Mouse (Mus musculus): ENCODE results near the gene S1pr1. TPM values are rescaled to one million over a fixed set of nuclear protein-coding genes. Genes with fewer than 3 reads are reported as not detected.

Gene S1pr1
- polyA plus RNA-seq, 1 experiment from 2014 or later, result 17.6 TPM

- ATAC-seq (ENCODE audit: insufficient number of reproducible peaks, insufficient read depth, low FRiP score, low read depth), result no peak
- 82% methylated on average over 6 of the region's 6 CpGs for WGBS
- H3K27ac ChIP-seq (ENCODE audit: low read length), result no peak overlapping the region
These were observed 5.7 kb downstream of the S1pr1 start for GRCm38 (mm10) chr3:115709118-115709574.

DNA sequence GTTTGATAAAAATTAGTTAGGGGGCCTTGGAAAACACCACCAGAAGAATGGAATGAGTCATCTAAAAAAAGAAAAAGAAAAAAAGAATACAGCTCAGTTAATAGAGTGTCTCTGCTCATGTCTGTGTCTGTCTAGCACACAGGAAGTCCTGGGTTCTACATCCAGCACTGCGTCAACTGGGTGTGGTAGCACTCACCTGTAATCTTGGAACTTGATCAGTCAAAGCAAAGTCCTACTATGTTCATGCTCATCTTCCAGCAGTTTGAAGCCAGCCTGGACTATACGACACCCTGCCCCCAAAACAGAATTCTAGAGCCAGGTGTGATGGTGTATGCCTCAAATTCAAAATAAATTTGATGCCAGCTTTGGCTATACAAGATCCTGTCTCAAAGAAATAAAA, 8.1 kb downstream of the S1pr1 start:
- WGBS, result 89% methylated on average over 2 of the region's 2 CpGs
- H3K27ac ChIP-seq (ENCODE audit: low read length), result no peak overlapping the region
- ATAC-seq (ENCODE audit: insufficient number of reproducible peaks, insufficient read depth, low FRiP score, low read depth), result no peak

More at GRCm38 (mm10) chr3:115709118-115709574, 5.7 kb downstream of the S1pr1 start:
- Histone ChIP-seq H3K4me2 (replicated peaks; ENCODE audit: low read depth, low read length) (no peak overlapping the region), H3K9me3 (ENCODE audit: control insufficient read depth, low read depth, low read length) (no peaks in the 10 kb centered on the region), H3K9ac (replicated peaks; ENCODE audit: low read depth, low read length) (no peak overlapping the region), H3K4me3 (ENCODE audit: low read depth, low read length) (no peak overlapping the region), H3K4me1 (ENCODE audit: control insufficient read depth, insufficient read depth, low read length) (0 out of 2 replicates have a peak, but pooled peaks cover 3% of the 10 kb centered on the region), H3K27me3 (ENCODE audit: control insufficient read depth, insufficient read depth, low read length) (no peaks in the 10 kb centered on the region), H3K36me3 (ENCODE audit: control insufficient read depth, insufficient read depth, low read length) (no peaks in the 10 kb centered on the region)

DNA sequence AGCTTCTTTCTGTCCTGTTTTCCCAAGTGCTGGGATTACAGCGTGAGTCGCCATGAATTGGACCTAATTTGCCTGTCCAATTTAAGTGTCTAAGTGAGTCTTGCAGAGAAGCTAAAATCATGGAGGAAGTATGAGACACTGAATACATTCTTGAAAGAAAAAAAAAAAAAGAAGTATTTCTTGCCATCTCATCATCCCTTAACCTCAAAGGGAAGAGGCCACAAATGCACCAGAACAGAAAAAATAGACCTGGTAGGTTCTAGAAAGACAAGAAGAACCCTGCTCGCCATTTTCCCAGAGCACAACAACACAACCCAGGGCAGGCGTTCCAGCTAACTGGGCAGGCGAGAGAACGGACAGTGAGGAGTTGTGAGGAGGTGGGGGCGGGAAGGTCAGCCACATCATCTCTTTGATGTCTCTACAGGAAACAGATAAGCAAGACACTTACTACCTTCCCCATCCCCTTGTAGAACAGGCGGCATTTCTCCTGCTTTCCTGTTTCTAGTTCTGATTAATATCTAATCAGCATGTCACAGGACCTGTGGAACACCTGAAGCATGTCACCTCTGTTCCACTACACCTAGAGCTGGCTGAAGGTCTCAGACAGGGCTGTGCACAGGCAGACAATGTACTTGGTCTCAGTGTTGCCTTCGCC, 10.5 kb downstream of the S1pr1 start:
- WGBS, result 71% methylated on average over 9 of the region's 9 CpGs
- no peak overlapping the region for H3K4me2 ChIP-seq (replicated peaks; ENCODE audit: low read depth, low read length)
- H3K4me3 ChIP-seq (ENCODE audit: low read depth, low read length), result no peak overlapping the region

More for the DNA sequence above, 8.1 kb downstream of the S1pr1 start:
- no peak overlapping the region for H3K4me3 ChIP-seq (ENCODE audit: low read depth, low read length)
- no peak overlapping the region for H3K4me2 ChIP-seq (replicated peaks; ENCODE audit: low read depth, low read length)
- H3K36me3 ChIP-seq (ENCODE audit: control insufficient read depth, insufficient read depth, low read length), result no peaks in the 10 kb centered on the region
- H3K4me1 ChIP-seq (ENCODE audit: control insufficient read depth, insufficient read depth, low read length), result no peaks in the 10 kb centered on the region
- H3K27me3 ChIP-seq (ENCODE audit: control insufficient read depth, insufficient read depth, low read length), result no peaks in the 10 kb centered on the region
- no peaks in the 10 kb centered on the region for H3K9me3 ChIP-seq (ENCODE audit: control insufficient read depth, low read depth, low read length)
- no peak overlapping the region for H3K9ac ChIP-seq (replicated peaks; ENCODE audit: low read depth, low read length)

GRCm38 (mm10) chr3:115703720-115704119, 11.2 kb downstream of the S1pr1 start:
- H3K9ac ChIP-seq (replicated peaks; ENCODE audit: low read depth, low read length), result no peak overlapping the region
- ATAC-seq (ENCODE audit: insufficient number of reproducible peaks, insufficient read depth, low FRiP score, low read depth), result no peak
- H3K27me3 ChIP-seq (ENCODE audit: control insufficient read depth, insufficient read depth, low read length), result no peaks in the 10 kb centered on the region
- H3K9me3 ChIP-seq (ENCODE audit: control insufficient read depth, low read depth, low read length), result no peaks in the 10 kb centered on the region
- no peak overlapping the region for H3K4me3 ChIP-seq (ENCODE audit: low read depth, low read length)
- no peaks in the 10 kb centered on the region for H3K36me3 ChIP-seq (ENCODE audit: control insufficient read depth, insufficient read depth, low read length)
- no peak overlapping the region for H3K27ac ChIP-seq (ENCODE audit: low read length)
- H3K4me1 ChIP-seq (ENCODE audit: control insufficient read depth, insufficient read depth, low read length), result no peaks in the 10 kb centered on the region
- H3K4me2 ChIP-seq (replicated peaks; ENCODE audit: low read depth, low read length), result no peak overlapping the region
- WGBS, result 96% methylated on average over 8 of the region's 8 CpGs

More for the DNA sequence above, 10.5 kb downstream of the S1pr1 start:
- Histone ChIP-seq H3K36me3 (ENCODE audit: control insufficient read depth, insufficient read depth, low read length) (no peaks in the 10 kb centered on the region), H3K27ac (ENCODE audit: low read length) (no peak overlapping the region), H3K9ac (replicated peaks; ENCODE audit: low read depth, low read length) (no peak overlapping the region), H3K4me1 (ENCODE audit: control insufficient read depth, insufficient read depth, low read length) (no peaks in the 10 kb centered on the region), H3K9me3 (ENCODE audit: control insufficient read depth, low read depth, low read length) (no peaks in the 10 kb centered on the region), H3K27me3 (ENCODE audit: control insufficient read depth, insufficient read depth, low read length) (no peaks in the 10 kb centered on the region)
- no peak for ATAC-seq (ENCODE audit: insufficient number of reproducible peaks, insufficient read depth, low FRiP score, low read depth)

DNA sequence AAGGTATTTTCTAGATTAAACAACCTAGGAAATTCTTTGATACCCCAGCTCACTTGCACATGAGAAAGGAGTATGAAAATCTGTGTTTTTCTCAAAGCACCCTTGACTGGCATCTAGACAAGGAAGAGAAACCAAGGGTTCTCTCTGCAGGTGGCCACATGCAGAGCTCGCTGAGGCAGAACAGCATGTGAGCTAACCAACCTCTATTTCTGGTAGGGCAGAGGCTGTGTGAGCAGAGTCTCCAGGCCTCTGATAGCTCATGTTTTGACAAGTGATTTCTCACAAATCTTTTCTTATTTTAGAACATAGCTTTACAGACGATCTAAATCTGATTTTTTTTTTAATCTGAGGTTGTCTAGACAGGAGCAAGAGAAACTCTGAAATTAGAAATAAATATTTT, 12.8 kb downstream of the S1pr1 start:
- no peak for ATAC-seq (ENCODE audit: insufficient number of reproducible peaks, insufficient read depth, low FRiP score, low read depth)
- Histone ChIP-seq H3K36me3 (ENCODE audit: control insufficient read depth, insufficient read depth, low read length) (no peaks in the 10 kb centered on the region), H3K9me3 (ENCODE audit: control insufficient read depth, low read depth, low read length) (no peaks in the 10 kb centered on the region), H3K27me3 (ENCODE audit: control insufficient read depth, insufficient read depth, low read length) (no peaks in the 10 kb centered on the region), H3K4me2 (replicated peaks; ENCODE audit: low read depth, low read length) (no peak overlapping the region), H3K4me3 (ENCODE audit: low read depth, low read length) (no peak overlapping the region), H3K27ac (ENCODE audit: low read length) (no peak overlapping the region), H3K9ac (replicated peaks; ENCODE audit: low read depth, low read length) (no peak overlapping the region), H3K4me1 (ENCODE audit: control insufficient read depth, insufficient read depth, low read length) (no peaks in the 10 kb centered on the region)
- 66% methylated on average over 2 of the region's 2 CpGs for WGBS

DNA sequence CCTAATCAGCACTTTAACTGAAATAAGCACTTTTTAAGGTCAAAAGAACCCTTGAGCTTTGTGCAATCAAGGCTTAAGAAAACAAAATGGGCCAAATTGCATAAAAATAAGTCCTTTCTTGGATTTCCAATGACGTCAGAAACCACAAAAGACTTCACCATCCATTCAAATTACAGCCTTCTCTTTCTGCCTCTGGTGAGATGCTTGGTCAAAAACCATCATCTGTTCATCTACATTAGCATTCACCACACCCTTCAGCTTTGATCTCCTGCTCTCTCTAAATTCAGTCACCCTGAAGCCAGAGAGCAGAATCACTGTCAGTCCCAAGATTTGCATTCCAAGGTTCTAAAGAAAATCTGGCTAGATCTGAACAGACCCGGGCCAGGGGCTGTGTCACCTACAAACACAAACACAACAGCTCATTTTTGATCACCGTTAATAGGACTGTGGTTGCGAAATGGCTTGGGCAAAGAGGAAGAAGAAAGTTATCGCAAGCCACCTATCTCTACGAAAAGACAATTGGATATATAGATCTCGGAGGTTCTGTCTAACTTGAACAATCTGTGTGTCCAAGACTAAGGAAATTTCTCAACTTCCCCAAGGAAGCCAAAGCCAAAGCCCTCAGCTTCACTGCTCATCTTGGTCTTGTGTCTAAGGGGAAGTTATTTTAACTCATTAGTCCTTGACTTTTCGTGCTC, 19.5 kb downstream of the S1pr1 start:
- H3K36me3 ChIP-seq (ENCODE audit: control insufficient read depth, insufficient read depth, low read length), result no peaks in the 10 kb centered on the region

DNA sequence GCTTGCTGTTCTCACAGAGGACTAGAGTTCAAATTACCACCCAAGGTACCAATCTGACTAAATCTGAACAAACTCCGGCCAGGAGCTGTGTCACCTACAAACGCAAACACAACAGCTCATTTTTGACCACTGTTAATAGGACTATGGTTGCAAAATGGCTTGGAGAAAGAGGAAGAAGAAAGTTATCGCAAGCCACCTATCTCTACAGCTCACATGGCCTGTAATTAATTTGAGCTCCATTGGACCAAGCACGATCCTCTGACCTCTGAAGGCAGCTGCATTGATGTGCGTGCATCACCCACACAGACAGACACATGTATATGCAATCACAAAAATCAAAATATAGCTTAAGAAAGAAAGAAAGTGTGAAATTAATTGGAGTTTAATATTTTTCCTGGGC, 20.7 kb downstream of the S1pr1 start:
- H3K4me3 ChIP-seq (ENCODE audit: low read depth, low read length), result no peak overlapping the region
- H3K4me2 ChIP-seq (replicated peaks; ENCODE audit: low read depth, low read length), result no peak overlapping the region
- no peak overlapping the region for H3K27ac ChIP-seq (ENCODE audit: low read length)
- WGBS, result 86% methylated on average over 5 of the region's 5 CpGs
- H3K4me1 ChIP-seq (ENCODE audit: control insufficient read depth, insufficient read depth, low read length), result no peaks in the 10 kb centered on the region
- no peak overlapping the region for H3K9ac ChIP-seq (replicated peaks; ENCODE audit: low read depth, low read length)
- no peaks in the 10 kb centered on the region for H3K36me3 ChIP-seq (ENCODE audit: control insufficient read depth, insufficient read depth, low read length)
- H3K27me3 ChIP-seq (ENCODE audit: control insufficient read depth, insufficient read depth, low read length), result no peaks in the 10 kb centered on the region
- H3K9me3 ChIP-seq (ENCODE audit: control insufficient read depth, low read depth, low read length), result no peaks in the 10 kb centered on the region
- ATAC-seq (ENCODE audit: insufficient number of reproducible peaks, insufficient read depth, low FRiP score, low read depth), result no peak

More for the DNA sequence above, 19.5 kb downstream of the S1pr1 start:
- H3K9ac ChIP-seq (replicated peaks; ENCODE audit: low read depth, low read length), result no peak overlapping the region
- H3K27ac ChIP-seq (ENCODE audit: low read length), result no peak overlapping the region
- H3K4me1 ChIP-seq (ENCODE audit: control insufficient read depth, insufficient read depth, low read length), result no peaks in the 10 kb centered on the region
- WGBS, result 85% methylated on average over 8 of the region's 8 CpGs
- H3K9me3 ChIP-seq (ENCODE audit: control insufficient read depth, low read depth, low read length), result no peaks in the 10 kb centered on the region
- ATAC-seq (ENCODE audit: insufficient number of reproducible peaks, insufficient read depth, low FRiP score, low read depth), result no peak
- H3K27me3 ChIP-seq (ENCODE audit: control insufficient read depth, insufficient read depth, low read length), result no peaks in the 10 kb centered on the region
- no peak overlapping the region for H3K4me3 ChIP-seq (ENCODE audit: low read depth, low read length)
- H3K4me2 ChIP-seq (replicated peaks; ENCODE audit: low read depth, low read length), result no peak overlapping the region

DNA sequence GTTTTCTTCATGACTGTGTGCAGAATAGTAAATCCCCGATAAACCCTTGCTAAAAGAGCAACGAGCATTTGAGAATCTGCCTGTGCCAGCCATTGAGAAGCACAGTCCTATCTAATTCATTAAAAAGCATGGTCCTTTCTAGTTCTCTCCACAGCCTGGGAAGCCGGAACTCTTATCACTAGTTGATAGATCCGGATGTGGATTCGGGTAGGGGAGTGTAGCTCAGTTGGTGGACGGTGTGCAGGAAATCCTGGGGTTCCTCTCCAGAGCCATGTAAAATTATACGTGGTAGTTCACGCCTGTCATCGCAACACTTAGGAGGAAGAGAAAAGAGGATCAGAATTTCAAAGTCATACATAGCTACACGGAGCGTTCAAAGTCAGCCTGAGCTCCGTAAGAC, 21.5 kb downstream of the S1pr1 start:
- ATAC-seq (ENCODE audit: insufficient number of reproducible peaks, insufficient read depth, low FRiP score, low read depth), result no peak
- no peak overlapping the region for H3K4me3 ChIP-seq (ENCODE audit: low read depth, low read length)

More for the DNA sequence above, 21.5 kb downstream of the S1pr1 start:
- WGBS, result 81% methylated on average over 12 of the region's 12 CpGs
- H3K4me1 ChIP-seq (ENCODE audit: control insufficient read depth, insufficient read depth, low read length), result no peaks in the 10 kb centered on the region
- H3K9ac ChIP-seq (replicated peaks; ENCODE audit: low read depth, low read length), result no peak overlapping the region
- H3K4me2 ChIP-seq (replicated peaks; ENCODE audit: low read depth, low read length), result no peak overlapping the region
- no peak overlapping the region for H3K27ac ChIP-seq (ENCODE audit: low read length)
- H3K36me3 ChIP-seq (ENCODE audit: control insufficient read depth, insufficient read depth, low read length), result no peaks in the 10 kb centered on the region
- no peaks in the 10 kb centered on the region for H3K9me3 ChIP-seq (ENCODE audit: control insufficient read depth, low read depth, low read length)
- H3K27me3 ChIP-seq (ENCODE audit: control insufficient read depth, insufficient read depth, low read length), result no peaks in the 10 kb centered on the region
